Mouse (Mus musculus) hindbrain, embryonic 11.5 days (tissue): ENCODE results near the gene Myo1c. TPM values are rescaled to one million over a fixed set of nuclear protein-coding genes. Genes with fewer than 3 reads are reported as not detected.
A peak's percentile ranks its signal among the peaks of the same experiment; 100 is the strongest.

Source experiments
- ATAC-seq: fragments of 200-750 bp; cut with Nextera tagmentation; 2 replicates; pipeline ENCODE4 v1.8.0; 2017; ENCODE audit warnings: mild to moderate bottlenecking, moderate TSS enrichment, moderate library complexity; ENCODE audit not compliant: low FRiP score
- DNase-seq: peaks from one replicate; pipeline ENCODE4 v3.0.0-alpha.2; 2015; ENCODE audit warnings: low spot score
- H3K27ac ChIP-seq: fragments of 300-500 bp; sonication (generic); 2 replicates; pipeline ENCODE4 v1.5.1; 2014; ENCODE audit warnings: mild to moderate bottlenecking, low read depth, low read length
- H3K27me3 ChIP-seq: fragments of 300-500 bp; sonication (generic); 2 replicates; pipeline ENCODE4 v1.6.1; 2014; ENCODE audit warnings: mild to moderate bottlenecking, low read length, moderate library complexity, mixed read lengths; ENCODE audit not compliant: control insufficient read depth, insufficient read depth
- H3K36me3 ChIP-seq: fragments of 300-500 bp; sonication (generic); 2 replicates; pipeline ENCODE4 v1.6.1; 2014; ENCODE audit warnings: mild to moderate bottlenecking, low read length, moderate library complexity, mixed read lengths; ENCODE audit not compliant: control insufficient read depth, insufficient read depth
- H3K4me1 ChIP-seq: fragments of 300-500 bp; sonication (generic); replicated peaks from 2 replicates; pipeline ENCODE4 v1.6.1; 2014; ENCODE audit warnings: low read length, mixed read lengths; ENCODE audit not compliant: control insufficient read depth, insufficient read depth
- H3K4me2 ChIP-seq: fragments of 300-500 bp; sonication (generic); replicated peaks from 2 replicates; pipeline ENCODE4 v1.6.1; 2014; ENCODE audit warnings: mild to moderate bottlenecking, low read depth, low read length
- H3K4me3 ChIP-seq: fragments of 300-500 bp; sonication (generic); 2 replicates; pipeline ENCODE4 v1.5.1; 2014; ENCODE audit warnings: low read depth, low read length
- H3K9ac ChIP-seq: fragments of 300-500 bp; sonication (generic); 2 replicates; pipeline ENCODE4 v1.6.1; 2014; ENCODE audit warnings: low read depth, low read length
- H3K9me3 ChIP-seq: fragments of 300-500 bp; sonication (generic); 2 replicates; pipeline ENCODE4 v1.6.1; 2016; ENCODE audit warnings: low read length; ENCODE audit not compliant: control insufficient read depth
- WGBS: fragments of 180-500 bp; shearing (Covaris S2); extraction: QIAGEN DNeasy Blood & Tissue Kit; methylation state at CpG from one replicate; pipeline ENCODE4 v1.1.7; 2014; 5-methylcytosine and 5-hydroxymethylcytosine counted together
- polyA plus RNA-seq: library from polyadenylated mRNA; unstranded; fragments of >200 nt; fragmentation: Nextera tagmentation; extraction: Ambion mirVana; gene quantifications from 2 replicates; pipeline ENCODE4 v1.2.1, GENCODE M21; 2014

The Myo1c gene
- polyA plus RNA-seq, 1 experiment from 2014 or later, result 9.9 TPM

- WGBS, result 95% methylated on average over 2 of the region's 2 CpGs
- H3K27me3 ChIP-seq, result no peaks in the 10 kb centered on the region
- H3K4me3 ChIP-seq, result no peak overlapping the region
- H3K4me2 ChIP-seq, result no peak overlapping the region
- ATAC-seq (no peak), DNase-seq (no peak)
- H3K9ac ChIP-seq, result no peak overlapping the region
- H3K36me3 ChIP-seq, result peaks cover 3% of the 10 kb centered on the region; the same call in 1 of the 2 replicates
- no peaks in the 10 kb centered on the region for H3K9me3 ChIP-seq
- no peaks in the 10 kb centered on the region for H3K4me1 ChIP-seq
- no peak overlapping the region for H3K27ac ChIP-seq
Measured at GRCm38 (mm10) chr11:75621426-75621825, 28.9 kb upstream of the Myo1c start.

GRCm38 (mm10) chr11:75622588-75623329 is 27.5 kb upstream of the Myo1c start:
- H3K36me3 ChIP-seq, result peaks cover 8% of the 10 kb centered on the region; the same call in 1 of the 2 replicates
- H3K4me2 ChIP-seq, result no peak overlapping the region
- H3K9ac ChIP-seq, result no peak overlapping the region
- H3K4me3 ChIP-seq, result no peak overlapping the region
- no peak overlapping the region for H3K27ac ChIP-seq
- DNase-seq (no peak), ATAC-seq (no peak)
- no peaks in the 10 kb centered on the region for H3K9me3 ChIP-seq
- WGBS, result 89% methylated on average over 2 of the region's 2 CpGs
- H3K4me1 ChIP-seq, result no peaks in the 10 kb centered on the region
- no peaks in the 10 kb centered on the region for H3K27me3 ChIP-seq

GRCm38 (mm10) chr11:75624102-75624554 is 26.2 kb upstream of the Myo1c start:
- H3K27me3 ChIP-seq, result no peaks in the 10 kb centered on the region
- WGBS, result 89% methylated on average over 2 of the region's 2 CpGs
- no peak overlapping the region for H3K9ac ChIP-seq
- H3K4me1 ChIP-seq, result no peaks in the 10 kb centered on the region
- H3K4me3 ChIP-seq, result no peak overlapping the region
- no peak overlapping the region for H3K4me2 ChIP-seq
- ATAC-seq (no peak), DNase-seq (no peak)
- H3K36me3 ChIP-seq, result peaks cover 8% of the 10 kb centered on the region; the same call in 1 of the 2 replicates
- no peak overlapping the region for H3K27ac ChIP-seq
- H3K9me3 ChIP-seq, result no peaks in the 10 kb centered on the region

GRCm38 (mm10) chr11:75625820-75626219 is 24.5 kb upstream of the Myo1c start:
- H3K9me3 ChIP-seq, result no peaks in the 10 kb centered on the region
- H3K9ac ChIP-seq, result no peak overlapping the region
- DNase-seq (no peak), ATAC-seq (no peak)
- peaks cover 8% of the 10 kb centered on the region; the same call in 1 of the 2 replicates for H3K36me3 ChIP-seq
- H3K4me3 ChIP-seq, result no peak overlapping the region
- no peaks in the 10 kb centered on the region for H3K27me3 ChIP-seq
- WGBS, result 93% methylated on average over 4 of the region's 4 CpGs
- H3K4me2 ChIP-seq, result no peak overlapping the region
- H3K27ac ChIP-seq, result no peak overlapping the region
- H3K4me1 ChIP-seq, result no peaks in the 10 kb centered on the region

- peaks cover 3% of the 10 kb centered on the region; the same call in 1 of the 2 replicates for H3K4me1 ChIP-seq
- peaks cover 8% of the 10 kb centered on the region; the same call in 1 of the 2 replicates for H3K36me3 ChIP-seq
- peak overlapping the region; percentile 73 for H3K4me2 ChIP-seq
- peak overlapping the region; percentile 81 for H3K9ac ChIP-seq
- no peaks in the 10 kb centered on the region for H3K27me3 ChIP-seq
- peak overlapping the region; percentile 62 for H3K27ac ChIP-seq
- no peak for DNase-seq
- H3K9me3 ChIP-seq, result no peaks in the 10 kb centered on the region
- peak overlapping the region; percentile 67 for H3K4me3 ChIP-seq
- 18% methylated on average over 5 of the region's 5 CpGs for WGBS
- ATAC-seq, result no peak
Measured at GRCm38 (mm10) chr11:75630098-75630497, 20.2 kb upstream of the Myo1c start.

- ATAC-seq (peak; percentile 99), DNase-seq (peak; percentile 96)
- 1% methylated on average over 53 of the region's 53 CpGs for whole genome bisulfite sequencing
- peak within 1 kb of the TSS; percentile 81 for H3K9ac ChIP-seq
- H3K4me3 ChIP-seq, result peak within 1 kb of the TSS; percentile 67
- H3K4me2 ChIP-seq, result peak within 1 kb of the TSS; percentile 73
- peaks cover 3% of the 10 kb centered on the region; the same call in 1 of the 2 replicates for H3K4me1 ChIP-seq
- H3K27me3 ChIP-seq, result no peaks in the 10 kb centered on the region
- H3K27ac ChIP-seq, result peak within 1 kb of the TSS; percentile 62
- H3K9me3 ChIP-seq, result no peaks in the 10 kb centered on the region
- peaks cover 7% of the 10 kb centered on the region; the same call in 1 of the 2 replicates for H3K36me3 ChIP-seq
Measured at GRCm38 (mm10) chr11:75630645-75631229, 19.6 kb upstream of the Myo1c start, which contains the start of gene Inpp5k. Inpp5k (plus strand) TSS chr11:75630988.

- peaks cover 3% of the 10 kb centered on the region; the same call in 1 of the 2 replicates for H3K4me1 ChIP-seq
- ATAC-seq (no peak), DNase-seq (peak; percentile 26)
- no peaks in the 10 kb centered on the region for H3K27me3 ChIP-seq
- H3K27ac ChIP-seq, result no peak overlapping the region
- H3K9ac ChIP-seq, result peak overlapping the region; percentile 81
- H3K4me3 ChIP-seq, result peak overlapping the region; percentile 67
- WGBS, result 12% methylated on average over 13 of the region's 13 CpGs
- H3K9me3 ChIP-seq, result no peaks in the 10 kb centered on the region
- peak overlapping the region; percentile 73 for H3K4me2 ChIP-seq
- H3K36me3 ChIP-seq, result 0 out of 2 replicates have a peak, but pooled peaks cover 3% of the 10 kb centered on the region
Measured at GRCm38 (mm10) chr11:75631561-75632225, 18.6 kb upstream of the Myo1c start.

- Histone ChIP-seq H3K27ac (no peak overlapping the region), H3K36me3 (no peaks in the 10 kb centered on the region; the same call in 1 of the 2 replicates), H3K4me2 (no peak overlapping the region), H3K4me1 (peaks cover 3% of the 10 kb centered on the region; the same call in 1 of the 2 replicates), H3K27me3 (no peaks in the 10 kb centered on the region), H3K9me3 (no peaks in the 10 kb centered on the region), H3K9ac (no peak overlapping the region), H3K4me3 (no peak overlapping the region)
- DNase-seq (no peak), ATAC-seq (no peak)
- 92% methylated on average over 5 of the region's 5 CpGs for WGBS
Measured at GRCm38 (mm10) chr11:75632921-75633320, 17.4 kb upstream of the Myo1c start.
